Mouse (Mus musculus): ENCODE data around the gene Golt1a.
"Not testable (repeated sequence)": the region's sequence is repeated elsewhere in the genome, so short reads cannot be mapped to it uniquely, and the experiment has no call there.

Gene Golt1a

GRCm38 (mm10) chr1:133302540-133302939 is 7.1 kb upstream of the Golt1a start:
- no peak for DNase-seq (ENCODE audit: low read depth, low spot score)

- DNase-seq (ENCODE audit: low read depth, low spot score) = peak; percentile 81
Measured at GRCm38 (mm10) chr1:133306842-133307241, 2.8 kb upstream of the Golt1a start.

GRCm38 (mm10) chr1:133307318-133307717 is 2.3 kb upstream of the Golt1a start:
- peak; percentile 71 for DNase-seq (ENCODE audit: low read depth, low spot score)

GRCm38 (mm10) chr1:133311240-133311639 is 1.6 kb downstream of the Golt1a start:
- no peak for DNase-seq (ENCODE audit: low read depth, low spot score)

GRCm38 (mm10) chr1:133311946-133312345 is 2.3 kb downstream of the Golt1a start:
- DNase-seq (ENCODE audit: low read depth, low spot score) = no peak

GRCm38 (mm10) chr1:133314364-133314763 is 4.8 kb downstream of the Golt1a start:
- peak; percentile 69 for DNase-seq (ENCODE audit: low read depth, low spot score)

GRCm38 (mm10) chr1:133315775-133316174 is 6.2 kb downstream of the Golt1a start:
- DNase-seq (ENCODE audit: low read depth, low spot score) = no peak

- no peak for DNase-seq (ENCODE audit: low read depth, low spot score)
Measured at GRCm38 (mm10) chr1:133316577-133316976, 7.0 kb downstream of the Golt1a start.

GRCm38 (mm10) chr1:133317149-133317548 is 7.5 kb downstream of the Golt1a start:
- DNase-seq (ENCODE audit: low read depth, low spot score) = no peak

- no peak for DNase-seq (ENCODE audit: low read depth, low spot score)
Measured at GRCm38 (mm10) chr1:133321267-133321925, 11.8 kb downstream of the Golt1a start, which contains the start of gene Kiss1. Gene Kiss1, plus strand, starts transcription at chr1:133321875.

GRCm38 (mm10) chr1:133323333-133323732 is 13.7 kb downstream of the Golt1a start:
- no peak for DNase-seq (ENCODE audit: low read depth, low spot score)

GRCm38 (mm10) chr1:133325951-133326350 is 16.4 kb downstream of the Golt1a start:
- DNase-seq (ENCODE audit: low read depth, low spot score) = no peak

- DNase-seq (ENCODE audit: low read depth, low spot score) = no peak
Measured at GRCm38 (mm10) chr1:133327094-133327493, 17.5 kb downstream of the Golt1a start.

GRCm38 (mm10) chr1:133328299-133328795 is 18.7 kb downstream of the Golt1a start:
- DNase-seq (ENCODE audit: low read depth, low spot score) = no peak

GRCm38 (mm10) chr1:133328896-133329637 is 19.5 kb downstream of the Golt1a start:
- DNase-seq (ENCODE audit: low read depth, low spot score) = peak; percentile 25

GRCm38 (mm10) chr1:133329638-133329964 is 20.0 kb downstream of the Golt1a start:
- DNase-seq (ENCODE audit: low read depth, low spot score) = no peak

- no peak for DNase-seq (ENCODE audit: low read depth, low spot score)
Measured at GRCm38 (mm10) chr1:133331142-133331541, 21.5 kb downstream of the Golt1a start.

GRCm38 (mm10) chr1:133332656-133333430 is 23.2 kb downstream of the Golt1a start:
- no peak for DNase-seq (ENCODE audit: low read depth, low spot score)

- no peak for DNase-seq (ENCODE audit: low read depth, low spot score)
Measured at GRCm38 (mm10) chr1:133333937-133334336, 24.3 kb downstream of the Golt1a start.

- not testable (repeated sequence) for DNase-seq (ENCODE audit: low read depth, low spot score)
Measured at GRCm38 (mm10) chr1:133340403-133340802, 30.8 kb downstream of the Golt1a start.

- no peak for DNase-seq (ENCODE audit: low read depth, low spot score)
Measured at GRCm38 (mm10) chr1:133344357-133344756, 34.8 kb downstream of the Golt1a start.

GRCm38 (mm10) chr1:133346531-133346930 is 36.9 kb downstream of the Golt1a start:
- no peak for DNase-seq (ENCODE audit: low read depth, low spot score)
